Mouse (Mus musculus): ENCODE data around the gene Kdr. TPM values are rescaled to one million over a fixed set of nuclear protein-coding genes. Genes with fewer than 3 reads are reported as not detected.

Gene Kdr
- polyA plus RNA-seq, 1 experiment from 2014 or later = 31.6 TPM

GRCm38 (mm10) chr5:75954218-75954617 lies 24.0 kb downstream of the Kdr start:
- no peaks in the 10 kb centered on the region for H3K36me3 ChIP-seq (ENCODE audit: control insufficient read depth, insufficient read depth, low read length)
- no peak overlapping the region for H3K4me2 ChIP-seq
- 0 out of 2 replicates have a peak, but pooled peaks cover 4% of the 10 kb centered on the region for H3K4me1 ChIP-seq (ENCODE audit: control insufficient read depth, insufficient read depth, low read length)
- H3K9me3 ChIP-seq (replicated peaks; ENCODE audit: control insufficient read depth, low read length) = no peaks in the 10 kb centered on the region
- no peak overlapping the region for H3K27ac ChIP-seq (ENCODE audit: low read depth, low read length)
- no peaks in the 10 kb centered on the region for H3K27me3 ChIP-seq (ENCODE audit: control insufficient read depth, insufficient read depth, low read length)
- no peak overlapping the region for H3K4me3 ChIP-seq (ENCODE audit: low read depth, low read length)
- no peak for ATAC-seq (replicated peaks; ENCODE audit: insufficient number of reproducible peaks, low FRiP score, low TSS enrichment)
- 49% methylated on average over 3 of the region's 3 CpGs for WGBS (ENCODE audit: insufficient replicate concordance)
- H3K9ac ChIP-seq (ENCODE audit: low read depth, low read length) = no peak overlapping the region

- Histone ChIP-seq H3K9ac (ENCODE audit: low read depth, low read length) (no peak overlapping the region), H3K27me3 (ENCODE audit: control insufficient read depth, insufficient read depth, low read length) (no peaks in the 10 kb centered on the region), H3K36me3 (ENCODE audit: control insufficient read depth, insufficient read depth, low read length) (no peaks in the 10 kb centered on the region), H3K4me1 (ENCODE audit: control insufficient read depth, insufficient read depth, low read length) (0 out of 2 replicates have a peak, but pooled peaks cover 4% of the 10 kb centered on the region), H3K27ac (ENCODE audit: low read depth, low read length) (no peak overlapping the region), H3K9me3 (replicated peaks; ENCODE audit: control insufficient read depth, low read length) (no peaks in the 10 kb centered on the region), H3K4me2 (no peak overlapping the region), H3K4me3 (ENCODE audit: low read depth, low read length) (no peak overlapping the region)
- 86% methylated on average over 8 of the region's 8 CpGs for WGBS (ENCODE audit: insufficient replicate concordance)
- no peak for ATAC-seq (replicated peaks; ENCODE audit: insufficient number of reproducible peaks, low FRiP score, low TSS enrichment)
These were observed 26.0 kb downstream of the Kdr start for GRCm38 (mm10) chr5:75952131-75952795.

- no peak for ATAC-seq (replicated peaks; ENCODE audit: insufficient number of reproducible peaks, low FRiP score, low TSS enrichment)
- 72% methylated on average over 2 of the region's 2 CpGs for WGBS (ENCODE audit: insufficient replicate concordance)
- no peak overlapping the region for H3K4me2 ChIP-seq
- no peaks in the 10 kb centered on the region for H3K27me3 ChIP-seq (ENCODE audit: control insufficient read depth, insufficient read depth, low read length)
- H3K9ac ChIP-seq (ENCODE audit: low read depth, low read length) = no peak overlapping the region
- H3K36me3 ChIP-seq (ENCODE audit: control insufficient read depth, insufficient read depth, low read length) = no peaks in the 10 kb centered on the region
- H3K9me3 ChIP-seq (replicated peaks; ENCODE audit: control insufficient read depth, low read length) = no peaks in the 10 kb centered on the region
- H3K4me1 ChIP-seq (ENCODE audit: control insufficient read depth, insufficient read depth, low read length) = 0 out of 2 replicates have a peak, but pooled peaks cover 4% of the 10 kb centered on the region
- no peak overlapping the region for H3K4me3 ChIP-seq (ENCODE audit: low read depth, low read length)
- no peak overlapping the region for H3K27ac ChIP-seq (ENCODE audit: low read depth, low read length)
These were observed 27.4 kb downstream of the Kdr start for GRCm38 (mm10) chr5:75950866-75951265.

GRCm38 (mm10) chr5:75945394-75945793 lies 32.9 kb downstream of the Kdr start:
- 44% methylated on average over 4 of the region's 4 CpGs for WGBS (ENCODE audit: insufficient replicate concordance)
- Histone ChIP-seq H3K4me1 (ENCODE audit: control insufficient read depth, insufficient read depth, low read length) (peaks cover 5% of the 10 kb centered on the region; the same call in 1 of the 2 replicates), H3K9me3 (replicated peaks; ENCODE audit: control insufficient read depth, low read length) (no peaks in the 10 kb centered on the region), H3K4me3 (ENCODE audit: low read depth, low read length) (no peak overlapping the region), H3K27ac (ENCODE audit: low read depth, low read length) (no peak overlapping the region), H3K36me3 (ENCODE audit: control insufficient read depth, insufficient read depth, low read length) (no peaks in the 10 kb centered on the region), H3K4me2 (no peak overlapping the region), H3K9ac (ENCODE audit: low read depth, low read length) (no peak overlapping the region), H3K27me3 (ENCODE audit: control insufficient read depth, insufficient read depth, low read length) (no peaks in the 10 kb centered on the region)
- no peak for ATAC-seq (replicated peaks; ENCODE audit: insufficient number of reproducible peaks, low FRiP score, low TSS enrichment)

- Histone ChIP-seq H3K27me3 (ENCODE audit: control insufficient read depth, insufficient read depth, low read length) (no peaks in the 10 kb centered on the region), H3K36me3 (ENCODE audit: control insufficient read depth, insufficient read depth, low read length) (no peaks in the 10 kb centered on the region), H3K4me3 (ENCODE audit: low read depth, low read length) (no peak overlapping the region), H3K27ac (ENCODE audit: low read depth, low read length) (no peak overlapping the region), H3K4me1 (ENCODE audit: control insufficient read depth, insufficient read depth, low read length) (peaks cover 24% of the 10 kb centered on the region), H3K9ac (ENCODE audit: low read depth, low read length) (no peak overlapping the region), H3K9me3 (replicated peaks; ENCODE audit: control insufficient read depth, low read length) (no peaks in the 10 kb centered on the region), H3K4me2 (no peak overlapping the region)
- ATAC-seq (replicated peaks; ENCODE audit: insufficient number of reproducible peaks, low FRiP score, low TSS enrichment) = no peak
- WGBS (ENCODE audit: insufficient replicate concordance) = 89% methylated on average over 6 of the region's 6 CpGs
These were observed 35.0 kb downstream of the Kdr start for GRCm38 (mm10) chr5:75943301-75943700.

- no peak overlapping the region for H3K4me2 ChIP-seq
- H3K36me3 ChIP-seq (ENCODE audit: control insufficient read depth, insufficient read depth, low read length) = no peaks in the 10 kb centered on the region
- no peak overlapping the region for H3K9ac ChIP-seq (ENCODE audit: low read depth, low read length)
- no peaks in the 10 kb centered on the region for H3K9me3 ChIP-seq (replicated peaks; ENCODE audit: control insufficient read depth, low read length)
- H3K27ac ChIP-seq (ENCODE audit: low read depth, low read length) = no peak overlapping the region
- ATAC-seq (replicated peaks; ENCODE audit: insufficient number of reproducible peaks, low FRiP score, low TSS enrichment) = no peak
- no peaks in the 10 kb centered on the region for H3K27me3 ChIP-seq (ENCODE audit: control insufficient read depth, insufficient read depth, low read length)
- no peak overlapping the region for H3K4me3 ChIP-seq (ENCODE audit: low read depth, low read length)
- 75% methylated on average over 11 of the region's 11 CpGs for WGBS (ENCODE audit: insufficient replicate concordance)
- H3K4me1 ChIP-seq (ENCODE audit: control insufficient read depth, insufficient read depth, low read length) = peaks cover 36% of the 10 kb centered on the region
These were observed 36.3 kb downstream of the Kdr start for GRCm38 (mm10) chr5:75941775-75942580.

- peaks cover 36% of the 10 kb centered on the region for H3K4me1 ChIP-seq (ENCODE audit: control insufficient read depth, insufficient read depth, low read length)
- H3K9ac ChIP-seq (ENCODE audit: low read depth, low read length) = no peak overlapping the region
- H3K9me3 ChIP-seq (replicated peaks; ENCODE audit: control insufficient read depth, low read length) = no peaks in the 10 kb centered on the region
- H3K4me2 ChIP-seq = peak overlapping the region; percentile 37
- WGBS (ENCODE audit: insufficient replicate concordance) = 16% methylated on average over 8 of the region's 8 CpGs
- no peaks in the 10 kb centered on the region for H3K27me3 ChIP-seq (ENCODE audit: control insufficient read depth, insufficient read depth, low read length)
- ATAC-seq (replicated peaks; ENCODE audit: insufficient number of reproducible peaks, low FRiP score, low TSS enrichment) = no peak
- no peaks in the 10 kb centered on the region for H3K36me3 ChIP-seq (ENCODE audit: control insufficient read depth, insufficient read depth, low read length)
- no peak overlapping the region for H3K4me3 ChIP-seq (ENCODE audit: low read depth, low read length)
- peak overlapping the region; percentile 32; the same call in 1 of the 2 replicates for H3K27ac ChIP-seq (ENCODE audit: low read depth, low read length)
These were observed 39.0 kb downstream of the Kdr start for GRCm38 (mm10) chr5:75939144-75939732.

- Histone ChIP-seq H3K9me3 (replicated peaks; ENCODE audit: control insufficient read depth, low read length) (no peaks in the 10 kb centered on the region), H3K4me1 (ENCODE audit: control insufficient read depth, insufficient read depth, low read length) (peaks cover 36% of the 10 kb centered on the region), H3K4me2 (no peak overlapping the region), H3K4me3 (ENCODE audit: low read depth, low read length) (no peak overlapping the region), H3K27ac (ENCODE audit: low read depth, low read length) (no peak overlapping the region), H3K36me3 (ENCODE audit: control insufficient read depth, insufficient read depth, low read length) (no peaks in the 10 kb centered on the region), H3K9ac (ENCODE audit: low read depth, low read length) (no peak overlapping the region), H3K27me3 (ENCODE audit: control insufficient read depth, insufficient read depth, low read length) (no peaks in the 10 kb centered on the region)
- no peak for ATAC-seq (replicated peaks; ENCODE audit: insufficient number of reproducible peaks, low FRiP score, low TSS enrichment)
- 32% methylated on average over 4 of the region's 4 CpGs for WGBS (ENCODE audit: insufficient replicate concordance)
These were observed 40.2 kb downstream of the Kdr start for GRCm38 (mm10) chr5:75938012-75938411.
